ENCODE assay signal across 16 mouse cellular contexts in genomic region chr5:120483399-120483798, GRCm38 (mm10). TPM values are rescaled to one million over a fixed set of nuclear protein-coding genes. Genes with fewer than 3 reads are reported as not detected.
"Had no signal": no experiment of that assay in that cellular context is flagged by ENCODE, and none has a peak within 500 bp of the region (broad histone marks: within the 10 kb centered on the region; RNA-seq: fewer than 3 reads in every experiment).

No protein-coding gene starts in this region.

- ATAC-seq: liver, embryonic 12.5 days had no signal

- H3K9me3 ChIP-seq: liver, embryonic 12.5 days; midbrain, embryonic 12.5 days; neural tube, embryonic 15.5 days had no signal

- DNase-seq: kidney, adult 11 months; kidney, adult 9 months; kidney, postnatal 36 days; right cerebral cortex, adult 18-20 months; right cerebral cortex, postnatal 4 days; spleen, adult 18-20 months had no signal

- H3K4me2 ChIP-seq: liver, embryonic 12.5 days; midbrain, embryonic 12.5 days; neural tube, embryonic 15.5 days had no signal

- H3K27me3 ChIP-seq: midbrain, embryonic 12.5 days; neural tube, embryonic 15.5 days had no signal

- H3K4me1 ChIP-seq: liver, embryonic 12.5 days; midbrain, embryonic 12.5 days; neural tube, embryonic 15.5 days had no signal

- H3K27ac ChIP-seq: kidney, postnatal 0 days; liver, embryonic 12.5 days; macrophage; midbrain, embryonic 12.5 days; neural tube, embryonic 15.5 days had no signal

- H3K4me3 ChIP-seq: liver, embryonic 12.5 days; megakaryocyte, embryonic 14.5 days; midbrain, embryonic 12.5 days; neural tube, embryonic 15.5 days had no signal

- H3K9ac ChIP-seq: liver, embryonic 12.5 days; midbrain, embryonic 12.5 days; neural tube, embryonic 15.5 days had no signal

RNA-seq across cellular contexts. Expression of gene Sds, which starts 7.1 kb away (rescaled TPM):
- polyA plus RNA-seq: kidney, postnatal 0 days; liver, embryonic 12.5 days; lung, embryonic 16.5 days; macrophage; midbrain, embryonic 12.5 days; neural tube, embryonic 11.5 days; neural tube, embryonic 15.5 days; stomach, embryonic 14.5 days had no signal

RNA-seq across cellular contexts. Expression of gene Sdsl, which starts 10.8 kb away (rescaled TPM):
- polyA plus RNA-seq: macrophage had no signal

RNA-seq across cellular contexts. Expression of gene Lhx5, which starts 51.9 kb away (rescaled TPM):
- polyA plus RNA-seq: kidney, postnatal 0 days; liver, embryonic 12.5 days; liver, embryonic 16.5 days; lung, embryonic 16.5 days; macrophage had no signal
